Mouse (Mus musculus) olfactory bulb, adult 2 months (tissue): ENCODE results near the gene Zbp1. TPM values are rescaled to one million over a fixed set of nuclear protein-coding genes. Genes with fewer than 3 reads are reported as not detected.
A peak's percentile ranks its signal among the peaks of the same experiment; 100 is the strongest.

Experiments used
- H3K27ac ChIP-seq: fragments of 200-500 bp; 2 replicates; pipeline ENCODE4 v1.5.1; 2012; ENCODE audit warnings: low read depth, low read length; ENCODE audit not compliant: insufficient read depth
- H3K4me1 ChIP-seq: fragments of 200-500 bp; 2 replicates; pipeline ENCODE4 v1.6.1; 2012; ENCODE audit warnings: low read length; ENCODE audit not compliant: control insufficient read depth, insufficient read depth
- H3K4me3 ChIP-seq: fragments of 200-500 bp; 2 replicates; pipeline ENCODE4 v1.5.1; 2012; ENCODE audit warnings: mild to moderate bottlenecking, low read depth, low read length, moderate library complexity; ENCODE audit not compliant: insufficient read depth
- CTCF ChIP-seq: fragments of 200-500 bp; IDR thresholded peaks from 2 replicates; pipeline ENCODE4 v1.5.1; 2012; ENCODE audit warnings: low read depth, mild to moderate bottlenecking, low read length, moderate library complexity; ENCODE audit not compliant: insufficient read depth
- POLR2A ChIP-seq: fragments of 200-500 bp; IDR thresholded peaks from 2 replicates; pipeline ENCODE4 v1.6.1; 2012; ENCODE audit warnings: mild to moderate bottlenecking, low read depth, low read length, moderate library complexity; ENCODE audit not compliant: insufficient read depth
- WGBS: fragments of 180-500 bp; shearing (Covaris S2); methylation state at CpG from one replicate; pipeline ENCODE4 v1.1.7; 2018; 5-methylcytosine and 5-hydroxymethylcytosine counted together
- polyA plus RNA-seq: library from polyadenylated mRNA; stranded (reverse); fragments of >200 nt; gene quantifications from 2 replicates; pipeline ENCODE4 v1.2.4, GENCODE M21; 2012; ENCODE audit warnings: low replicate concordance; ENCODE audit not compliant: missing spikeins, insufficient read depth, insufficient read length

Zbp1 gene
- polyA plus RNA-seq, 1 experiment: not detected

- no peak for TF ChIP-seq POLR2A
- TF ChIP-seq CTCF: no peak
- Histone ChIP-seq H3K27ac (no peak overlapping the region), H3K4me1 (no peaks in the 10 kb centered on the region), H3K4me3 (no peak overlapping the region)
- 98% methylated on average over 3 of the region's 3 CpGs for WGBS
These were observed 11.7 kb downstream of the Zbp1 start for GRCm38 (mm10) chr2:173207051-173207450.

GRCm38 (mm10) chr2:173205563-173206099, 13.1 kb downstream of the Zbp1 start:
- Histone ChIP-seq H3K4me3 (no peak overlapping the region), H3K4me1 (no peaks in the 10 kb centered on the region), H3K27ac (no peak overlapping the region)
- TF ChIP-seq CTCF: no peak
- TF ChIP-seq POLR2A: no peak
- WGBS: 94% methylated on average over 14 of the region's 14 CpGs

GRCm38 (mm10) chr2:173204671-173205070, 14.1 kb downstream of the Zbp1 start:
- no peak overlapping the region for H3K4me3 ChIP-seq
- TF ChIP-seq CTCF (no peak), POLR2A (no peak)
- WGBS: 75% methylated on average over 4 of the region's 4 CpGs
- H3K27ac ChIP-seq: no peak overlapping the region
- no peaks in the 10 kb centered on the region for H3K4me1 ChIP-seq

- Histone ChIP-seq H3K4me3 (no peak overlapping the region), H3K4me1 (no peaks in the 10 kb centered on the region), H3K27ac (no peak overlapping the region)
- WGBS: 86% methylated on average over 3 of the region's 3 CpGs
- TF ChIP-seq CTCF (no peak), POLR2A (no peak)
These were observed 15.0 kb downstream of the Zbp1 start for GRCm38 (mm10) chr2:173203726-173204125.

GRCm38 (mm10) chr2:173202924-173203689, 15.6 kb downstream of the Zbp1 start:
- WGBS: 92% methylated on average over 19 of the region's 19 CpGs
- no peak for TF ChIP-seq POLR2A
- Histone ChIP-seq H3K27ac (no peak overlapping the region), H3K4me3 (no peak overlapping the region), H3K4me1 (no peaks in the 10 kb centered on the region)

- TF ChIP-seq CTCF: no peak
- no peak for TF ChIP-seq POLR2A
- H3K27ac ChIP-seq: no peak overlapping the region
- 90% methylated on average over 4 of the region's 4 CpGs for WGBS
- H3K4me1 ChIP-seq: no peaks in the 10 kb centered on the region
- H3K4me3 ChIP-seq: no peak overlapping the region
These were observed 23.9 kb downstream of the Zbp1 start for GRCm38 (mm10) chr2:173194796-173195195.

GRCm38 (mm10) chr2:173187182-173187855, 31.4 kb downstream of the Zbp1 start:
- TF ChIP-seq POLR2A (no peak), CTCF (no peak)
- H3K4me1 ChIP-seq: no peaks in the 10 kb centered on the region
- no peak overlapping the region for H3K4me3 ChIP-seq

GRCm38 (mm10) chr2:173186047-173186943, 32.4 kb downstream of the Zbp1 start:
- Histone ChIP-seq H3K4me3 (no peak overlapping the region), H3K4me1 (no peaks in the 10 kb centered on the region), H3K27ac (no peak overlapping the region)
- TF ChIP-seq CTCF (peak; percentile 97), POLR2A (no peak)
- WGBS: 29% methylated on average over 26 of the region's 26 CpGs

More at GRCm38 (mm10) chr2:173187182-173187855, 31.4 kb downstream of the Zbp1 start:
- 52% methylated on average over 8 of the region's 8 CpGs for WGBS
- H3K27ac ChIP-seq: no peak overlapping the region
